Mouse (Mus musculus) lung, postnatal 0 days (tissue): Measurements from ENCODE around the gene Pitx2. TPM values are rescaled to one million over a fixed set of nuclear protein-coding genes. Genes with fewer than 3 reads are reported as not detected.

Experiments
- ATAC-seq: fragments of 200-750 bp; cut with Nextera tagmentation; 2 replicates; pipeline ENCODE4 v1.8.0; 2017; ENCODE audit warnings: moderate library complexity
- DNase-seq: peaks from one replicate; pipeline ENCODE4 v3.0.0-alpha.2; 2016; ENCODE audit warnings: low spot score
- H3K27ac ChIP-seq: fragments of 300-500 bp; sonication (generic); 2 replicates; pipeline ENCODE4 v1.5.1; 2014; ENCODE audit warnings: antibody characterized with exemption, mild to moderate bottlenecking, low read length, mixed read lengths
- H3K27me3 ChIP-seq: fragments of 300-500 bp; sonication (generic); replicated peaks from 2 replicates; pipeline ENCODE4 v1.6.1; 2014; ENCODE audit warnings: low read length, mixed read lengths; ENCODE audit not compliant: insufficient read depth
- H3K36me3 ChIP-seq: fragments of 300-500 bp; sonication (generic); 2 replicates; pipeline ENCODE4 v1.6.1; 2014; ENCODE audit warnings: low read length, mixed read lengths; ENCODE audit not compliant: insufficient read depth
- H3K4me1 ChIP-seq: fragments of 300-500 bp; sonication (generic); 2 replicates; pipeline ENCODE4 v1.6.1; 2014; ENCODE audit warnings: antibody characterized with exemption, low read depth, low read length, mixed read lengths; ENCODE audit not compliant: insufficient read depth
- H3K4me2 ChIP-seq: fragments of 300-500 bp; sonication (generic); replicated peaks from 2 replicates; pipeline ENCODE4 v1.6.1; 2014; ENCODE audit warnings: low read depth, mild to moderate bottlenecking, low read length, moderate library complexity, mixed read lengths
- H3K4me3 ChIP-seq: fragments of 300-500 bp; sonication (generic); 2 replicates; pipeline ENCODE4 v1.5.1; 2014; ENCODE audit warnings: low read depth, low read length
- H3K9ac ChIP-seq: fragments of 300-500 bp; sonication (generic); replicated peaks from 2 replicates; pipeline ENCODE4 v1.6.1; 2014; ENCODE audit warnings: low read depth, mild to moderate bottlenecking
- H3K9me3 ChIP-seq: fragments of 300-500 bp; sonication (generic); 2 replicates; pipeline ENCODE4 v1.6.1; 2016; ENCODE audit warnings: low read length, mixed read lengths
- CTCF ChIP-seq: IDR thresholded peaks from 2 replicates; pipeline ENCODE4 v1.5.1; 2016; ENCODE audit warnings: antibody characterized with exemption, mild to moderate bottlenecking
- EP300 ChIP-seq: IDR thresholded peaks from 2 replicates; pipeline ENCODE4 v1.6.1; 2016; ENCODE audit warnings: antibody characterized with exemption, mild to moderate bottlenecking, control low read depth
- WGBS: fragments of 180-500 bp; shearing (Covaris S2); extraction: QIAGEN DNeasy Blood & Tissue Kit; methylation state at CpG from one replicate; pipeline ENCODE4 v1.1.7; 2014; 5-methylcytosine and 5-hydroxymethylcytosine counted together
- polyA plus RNA-seq: library from polyadenylated mRNA; unstranded; fragments of >200 nt; fragmentation: Nextera tagmentation; extraction: Ambion mirVana; gene quantifications from 2 replicates; pipeline ENCODE4 v1.2.1, GENCODE M21; 2015

The Pitx2 gene
- polyA plus RNA-seq, 1 experiment from 2014 or later: 1.5 TPM

DNA sequence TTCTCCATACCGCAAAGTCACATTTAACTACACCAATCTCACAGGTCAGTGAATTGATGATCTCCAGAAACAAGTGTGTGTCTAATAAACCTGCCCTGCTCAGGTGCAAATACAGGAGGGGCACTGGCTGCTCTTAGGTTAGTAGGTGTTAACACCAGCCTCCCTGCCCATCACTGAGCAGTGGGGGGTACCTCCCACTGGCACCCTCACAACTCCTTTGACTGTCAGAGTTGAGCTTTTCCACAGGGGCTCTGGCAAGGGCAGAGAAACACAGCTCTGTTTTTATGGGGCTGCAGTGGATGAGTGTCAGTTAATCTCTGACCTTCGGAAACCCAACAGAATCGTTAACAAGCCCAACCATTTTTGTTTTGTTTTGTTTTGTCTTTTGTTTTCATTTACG lies 9.6 kb downstream of the Pitx2 start:
- ATAC-seq (no peak), DNase-seq (no peak)
- Histone ChIP-seq H3K36me3 (no peaks in the 10 kb centered on the region), H3K4me3 (no peak overlapping the region), H3K4me2 (no peak overlapping the region), H3K9me3 (no peaks in the 10 kb centered on the region), H3K27me3 (peaks cover 84% of the 10 kb centered on the region), H3K27ac (no peak overlapping the region), H3K9ac (no peak overlapping the region), H3K4me1 (no peaks in the 10 kb centered on the region)
- 9% methylated on average over 4 of the region's 4 CpGs for WGBS
- no peak for TF ChIP-seq EP300
- no peak for TF ChIP-seq CTCF

DNA sequence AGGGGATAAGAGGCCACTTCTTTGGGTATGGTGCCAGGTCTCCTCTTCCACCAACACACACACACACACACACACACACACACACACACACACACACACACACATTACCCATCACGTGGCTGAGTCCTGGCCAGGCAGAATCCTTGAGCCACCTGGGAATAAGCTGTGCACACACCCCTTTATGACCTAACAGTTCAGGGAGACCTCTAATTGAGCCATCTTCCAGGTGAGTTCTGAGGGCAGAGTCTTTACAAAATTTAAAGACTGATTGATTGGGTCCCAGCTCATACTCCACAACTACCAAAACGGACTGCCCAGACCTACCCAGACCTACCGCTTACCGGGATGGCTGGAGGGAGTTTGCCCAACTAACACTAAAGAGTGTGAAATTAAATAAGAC lies 10.1 kb downstream of the Pitx2 start:
- H3K4me3 ChIP-seq: no peak overlapping the region
- H3K27ac ChIP-seq: no peak overlapping the region
- TF ChIP-seq CTCF (no peak), EP300 (no peak)
- H3K27me3 ChIP-seq: peaks cover 83% of the 10 kb centered on the region
- no peaks in the 10 kb centered on the region for H3K36me3 ChIP-seq
- ATAC-seq: no peak
- DNase-seq: no peak
- H3K9me3 ChIP-seq: no peaks in the 10 kb centered on the region
- no peaks in the 10 kb centered on the region for H3K4me1 ChIP-seq
- WGBS: 16% methylated on average over 4 of the region's 4 CpGs
- no peak overlapping the region for H3K9ac ChIP-seq
- no peak overlapping the region for H3K4me2 ChIP-seq

DNA sequence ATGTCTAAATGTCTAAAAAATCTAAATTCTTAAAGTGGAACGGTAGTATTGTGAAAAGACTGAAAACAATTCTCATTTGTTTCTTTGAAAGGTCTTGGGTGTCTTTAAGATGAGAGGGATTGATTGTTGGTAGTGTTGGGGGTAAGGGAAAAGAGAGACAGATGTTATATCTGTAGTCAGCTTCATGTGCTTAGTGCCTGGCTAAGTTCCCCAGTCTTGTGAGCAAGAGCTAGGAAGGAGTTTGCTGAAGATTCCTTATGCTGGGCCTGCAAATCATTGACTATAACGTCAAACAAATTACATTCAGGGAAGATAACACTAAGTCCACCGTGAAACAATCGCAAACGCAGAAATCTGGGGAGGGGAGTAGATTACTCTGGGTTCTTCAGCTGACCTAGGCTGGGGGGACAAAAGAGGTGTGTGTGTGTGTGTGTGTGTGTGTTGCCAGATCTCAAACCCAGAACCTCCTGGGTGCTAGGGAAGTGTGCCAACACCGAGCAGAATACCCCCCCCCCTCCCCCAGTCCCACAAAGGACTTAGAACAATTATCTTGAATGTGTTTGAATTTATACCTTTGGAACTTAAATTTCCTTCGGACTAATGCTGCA lies 12.5 kb downstream of the Pitx2 start:
- no peak for DNase-seq
- Histone ChIP-seq H3K9ac (no peak overlapping the region), H3K27me3 (peaks cover 86% of the 10 kb centered on the region), H3K4me1 (0 out of 2 replicates have a peak, but pooled peaks cover 4% of the 10 kb centered on the region), H3K9me3 (no peaks in the 10 kb centered on the region; the same call in 1 of the 2 replicates), H3K27ac (no peak overlapping the region), H3K36me3 (no peaks in the 10 kb centered on the region), H3K4me3 (no peak overlapping the region), H3K4me2 (no peak overlapping the region)
- no peak for ATAC-seq
- WGBS: 3% methylated on average over 7 of the region's 7 CpGs
- no peak for TF ChIP-seq CTCF

DNA sequence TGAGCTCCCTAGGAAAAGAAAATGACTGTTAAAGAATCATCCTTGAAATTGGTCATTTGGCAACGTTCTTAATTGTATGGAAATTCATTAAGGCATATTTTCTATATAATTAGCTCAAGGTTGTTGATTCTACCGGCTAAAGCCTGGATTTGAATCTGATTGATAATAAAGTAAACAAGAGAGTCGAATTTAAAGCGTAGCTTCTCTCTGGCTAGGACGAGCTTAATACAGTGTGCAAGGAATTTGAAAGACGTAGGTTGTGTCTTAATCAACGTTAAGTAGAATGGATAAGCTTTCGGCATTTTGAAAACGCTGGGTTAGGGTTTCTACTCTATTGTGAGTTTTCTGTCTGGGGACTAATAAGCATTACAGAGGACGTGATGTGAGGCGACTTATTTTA lies 13.1 kb downstream of the Pitx2 start:
- peaks cover 91% of the 10 kb centered on the region for H3K27me3 ChIP-seq
- no peak for ATAC-seq
- no peak overlapping the region for H3K27ac ChIP-seq
- no peak overlapping the region for H3K4me2 ChIP-seq
- 5% methylated on average over 11 of the region's 11 CpGs for WGBS
- H3K36me3 ChIP-seq: no peaks in the 10 kb centered on the region
- no peak overlapping the region for H3K4me3 ChIP-seq
- H3K9ac ChIP-seq: no peak overlapping the region
- TF ChIP-seq CTCF (no peak), EP300 (no peak)
- H3K4me1 ChIP-seq: 0 out of 2 replicates have a peak, but pooled peaks cover 4% of the 10 kb centered on the region
- no peaks in the 10 kb centered on the region; the same call in 1 of the 2 replicates for H3K9me3 ChIP-seq
- no peak for DNase-seq

DNA sequence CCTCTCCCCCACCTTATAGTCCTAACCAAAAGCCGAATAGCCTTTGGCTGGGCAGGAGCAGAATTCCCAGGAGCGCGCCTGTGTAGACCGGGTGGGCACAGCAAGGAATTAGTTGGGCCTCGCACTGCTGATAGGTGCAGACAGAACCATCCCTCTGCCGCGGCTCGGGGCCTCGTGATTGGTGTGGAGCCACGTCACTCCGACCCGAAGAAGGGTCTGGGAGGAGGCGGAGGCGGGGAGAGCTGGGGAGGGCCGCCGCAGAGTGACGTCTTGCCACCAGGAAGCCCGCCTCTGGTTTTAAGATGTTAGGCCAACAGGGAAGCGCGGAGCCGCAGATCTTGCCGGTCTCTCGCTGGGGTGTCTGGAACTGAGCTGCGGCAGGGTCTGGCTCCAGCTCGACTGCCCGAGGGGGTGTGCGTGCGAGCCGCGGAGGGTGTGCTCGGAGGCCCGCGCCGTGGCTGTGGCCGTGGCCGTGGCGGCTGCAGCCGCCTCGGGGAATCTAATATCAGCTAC lies 14.0 kb downstream of the Pitx2 start:
- ATAC-seq (peak; percentile 97), DNase-seq (peak; percentile 86)
- under 1% methylated on average over 31 of the region's 39 CpGs for WGBS
- H3K27me3 ChIP-seq: peaks cover 91% of the 10 kb centered on the region
- H3K4me2 ChIP-seq: peak overlapping the region; percentile 85
- H3K36me3 ChIP-seq: no peaks in the 10 kb centered on the region
- 0 out of 2 replicates have a peak, but pooled peaks cover 4% of the 10 kb centered on the region for H3K4me1 ChIP-seq
- peak overlapping the region; percentile 65 for H3K4me3 ChIP-seq
- H3K9me3 ChIP-seq: no peaks in the 10 kb centered on the region; the same call in 1 of the 2 replicates
- no peak overlapping the region for H3K27ac ChIP-seq
- 0 out of 2 replicates have a peak overlapping the region, but pooled peaks have one; percentile 4 for H3K9ac ChIP-seq
- no peak for TF ChIP-seq EP300
- TF ChIP-seq CTCF: no peak

DNA sequence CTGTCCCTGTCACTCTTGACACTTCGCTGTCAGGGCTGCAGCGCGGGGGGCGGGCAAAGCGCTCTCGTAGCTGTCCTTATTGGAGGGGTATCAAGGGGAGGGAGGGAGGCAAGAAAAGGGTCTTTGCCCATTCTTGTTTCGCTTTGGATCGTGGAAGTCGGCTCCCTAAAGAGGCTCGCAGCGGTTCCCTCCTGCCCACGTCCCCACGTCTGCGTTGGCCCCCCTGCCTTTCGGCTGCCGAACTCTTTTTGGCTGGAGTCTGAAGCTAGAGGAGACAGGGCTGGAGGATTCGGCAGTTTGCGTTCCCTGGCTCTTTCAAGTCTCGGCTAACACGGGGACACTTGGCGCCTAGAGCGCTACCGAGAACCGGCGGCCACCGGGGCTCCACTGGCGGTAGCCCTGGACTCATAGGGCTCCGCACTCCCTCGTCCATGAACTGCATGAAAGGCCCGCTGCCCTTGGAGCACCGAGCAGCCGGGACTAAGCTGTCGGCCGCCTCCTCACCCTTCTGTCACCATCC lies 14.5 kb downstream of the Pitx2 start:
- Histone ChIP-seq H3K4me1 (0 out of 2 replicates have a peak, but pooled peaks cover 4% of the 10 kb centered on the region), H3K9me3 (no peaks in the 10 kb centered on the region; the same call in 1 of the 2 replicates), H3K4me3 (peak overlapping the region; percentile 65), H3K9ac (0 out of 2 replicates have a peak overlapping the region, but pooled peaks have one; percentile 4), H3K27me3 (peaks cover 86% of the 10 kb centered on the region), H3K4me2 (peak overlapping the region; percentile 85), H3K36me3 (no peaks in the 10 kb centered on the region), H3K27ac (no peak overlapping the region)
- no peak for TF ChIP-seq CTCF
- TF ChIP-seq EP300: no peak
- ATAC-seq: peak; percentile 2
- no peak for DNase-seq
- 3% methylated on average over 34 of the region's 34 CpGs for WGBS
